Mouse (Mus musculus): ENCODE results near the gene Zyg11b. TPM values are rescaled to one million over a fixed set of nuclear protein-coding genes. Genes with fewer than 3 reads are reported as not detected.

Gene Zyg11b
- polyA plus RNA-seq, 1 experiment from 2014 or later = 9.9 TPM

- no peak overlapping the region for H3K27ac ChIP-seq
- H3K4me3 ChIP-seq = no peak overlapping the region
- H3K27me3 ChIP-seq = no peaks in the 10 kb centered on the region
- ATAC-seq (ENCODE audit: borderline replicate concordance, extremely low read depth, low FRiP score, low TSS enrichment) = no peak
- H3K9me3 ChIP-seq = no peaks in the 10 kb centered on the region
- H3K9ac ChIP-seq = no peak overlapping the region
- no peak overlapping the region for H3K4me2 ChIP-seq
- 68% methylated on average over 3 of the region's 3 CpGs for WGBS
- no peaks in the 10 kb centered on the region for H3K36me3 ChIP-seq
- no peaks in the 10 kb centered on the region for H3K4me1 ChIP-seq
Measured at GRCm38 (mm10) chr4:108225341-108225872, 75.5 kb downstream of the Zyg11b start.

DNA sequence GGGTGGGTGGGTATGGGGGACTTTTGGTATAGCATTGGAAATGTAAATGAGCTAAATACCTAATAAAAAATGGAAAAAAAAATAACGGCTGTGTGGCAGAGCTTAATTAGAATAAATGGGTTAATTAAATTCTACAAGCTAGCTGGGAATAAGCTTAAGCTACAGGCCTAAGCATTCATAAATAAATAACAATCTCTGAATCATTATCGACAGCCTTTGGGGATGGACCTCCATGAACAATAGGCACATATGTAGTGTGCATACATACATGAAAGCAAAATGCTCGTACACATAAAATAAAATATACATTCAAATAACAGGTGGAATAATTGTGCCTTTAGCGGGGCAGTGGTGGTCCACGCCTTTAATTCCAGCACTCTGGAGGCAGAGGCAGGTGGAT lies 78.4 kb downstream of the Zyg11b start:
- Histone ChIP-seq H3K4me1 (peaks cover 11% of the 10 kb centered on the region), H3K9me3 (no peaks in the 10 kb centered on the region), H3K27ac (no peak overlapping the region), H3K27me3 (peaks cover 25% of the 10 kb centered on the region), H3K4me3 (no peak overlapping the region), H3K4me2 (no peak overlapping the region), H3K36me3 (no peaks in the 10 kb centered on the region), H3K9ac (no peak overlapping the region)
- ATAC-seq (ENCODE audit: borderline replicate concordance, extremely low read depth, low FRiP score, low TSS enrichment) = no peak
- WGBS = 89% methylated on average over 5 of the region's 5 CpGs

GRCm38 (mm10) chr4:108219019-108219418 lies 81.9 kb downstream of the Zyg11b start:
- no peak overlapping the region for H3K4me3 ChIP-seq
- H3K27me3 ChIP-seq = peaks cover 40% of the 10 kb centered on the region
- H3K4me1 ChIP-seq = peaks cover 15% of the 10 kb centered on the region
- no peak for ATAC-seq (ENCODE audit: borderline replicate concordance, extremely low read depth, low FRiP score, low TSS enrichment)
- no peaks in the 10 kb centered on the region for H3K9me3 ChIP-seq
- H3K27ac ChIP-seq = no peak overlapping the region
- peak overlapping the region; percentile 23; the same call in 1 of the 2 replicates for H3K4me2 ChIP-seq
- 3% methylated on average over 9 of the region's 9 CpGs for WGBS
- H3K9ac ChIP-seq = no peak overlapping the region
- no peaks in the 10 kb centered on the region for H3K36me3 ChIP-seq

DNA sequence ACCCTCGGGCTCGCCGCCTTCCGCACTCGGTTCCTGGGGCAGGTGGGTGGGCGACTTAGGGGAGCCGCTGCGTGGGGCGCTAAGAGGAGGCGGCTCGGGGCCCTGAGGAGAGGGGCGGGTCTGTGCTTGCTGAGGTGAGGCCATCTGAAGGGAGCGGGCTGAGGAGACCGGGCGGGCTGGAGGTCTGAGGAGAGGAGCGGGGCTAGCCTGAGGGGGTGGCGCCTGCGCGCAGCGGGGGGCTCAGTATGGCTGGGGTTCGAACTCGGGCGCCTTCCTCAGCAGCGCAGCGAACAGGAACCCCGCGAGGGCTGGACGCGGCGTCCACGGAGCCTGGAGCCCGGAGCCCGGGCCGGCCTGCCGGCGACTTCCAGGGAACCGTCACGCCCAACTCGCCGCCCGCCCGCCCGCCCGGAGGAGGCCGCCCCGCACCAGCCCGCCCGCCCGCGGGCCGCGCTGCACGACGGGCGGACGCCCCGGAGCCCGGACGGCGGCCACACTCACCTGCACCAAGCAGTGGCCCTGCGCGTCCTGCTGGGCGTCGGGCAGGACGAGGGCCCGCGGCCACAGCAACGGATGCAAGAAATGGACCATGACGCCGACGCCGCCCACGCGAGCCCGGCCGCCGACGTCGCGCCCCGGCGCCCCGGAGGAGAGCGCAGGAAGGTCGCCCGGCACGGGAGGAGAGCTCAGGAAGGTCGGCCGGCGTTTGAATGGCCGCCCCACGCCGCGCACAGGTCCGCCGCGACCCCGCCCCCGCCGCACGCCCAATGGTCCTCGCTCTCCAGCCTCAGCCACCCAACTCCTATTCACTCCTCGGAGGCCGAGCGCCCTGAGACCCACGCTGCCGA lies 83.3 kb downstream of the Zyg11b start, which contains the start of gene Zyg11a:
Gene Zyg11a, minus strand, starts transcription at position 717 of the 848 bp plus-strand sequence.
- peaks cover 40% of the 10 kb centered on the region for H3K27me3 ChIP-seq
- no peaks in the 10 kb centered on the region for H3K9me3 ChIP-seq
- ATAC-seq (ENCODE audit: borderline replicate concordance, extremely low read depth, low FRiP score, low TSS enrichment) = peak; percentile 64; the same call in 1 of the 2 replicates
- peak within 1 kb of the TSS; percentile 91 for H3K4me2 ChIP-seq
- H3K36me3 ChIP-seq = no peaks in the 10 kb centered on the region
- no peak within 1 kb of the TSS for H3K27ac ChIP-seq
- WGBS = 1% methylated on average over 60 of the region's 107 CpGs
- H3K9ac ChIP-seq = peak within 1 kb of the TSS; percentile 38
- H3K4me1 ChIP-seq = peaks cover 15% of the 10 kb centered on the region
- H3K4me3 ChIP-seq = peak within 1 kb of the TSS; percentile 52

DNA sequence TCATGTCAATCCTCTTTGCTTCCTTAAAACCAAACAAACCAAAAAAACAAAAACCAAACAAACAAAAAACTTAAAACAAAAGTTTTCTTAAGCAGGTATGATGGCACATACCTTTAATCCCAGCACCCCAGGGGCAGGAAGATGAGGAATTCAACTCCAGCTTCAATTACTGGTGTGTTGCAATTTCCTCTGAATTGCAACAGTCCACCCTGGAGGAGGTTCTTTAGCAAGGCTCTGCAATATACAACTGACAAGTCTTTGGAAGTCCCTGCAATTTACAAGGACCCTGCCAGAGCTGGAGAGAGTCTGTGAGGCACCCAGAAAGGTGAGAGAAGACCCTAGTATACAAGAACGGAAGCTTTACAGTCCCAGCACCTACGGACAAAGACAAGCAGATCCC lies 87.9 kb downstream of the Zyg11b start:
- no peaks in the 10 kb centered on the region for H3K9me3 ChIP-seq
- no peak for ATAC-seq (ENCODE audit: borderline replicate concordance, extremely low read depth, low FRiP score, low TSS enrichment)
- no peaks in the 10 kb centered on the region for H3K36me3 ChIP-seq
- no peak overlapping the region for H3K9ac ChIP-seq
- H3K27me3 ChIP-seq = peaks cover 20% of the 10 kb centered on the region
- H3K4me1 ChIP-seq = peaks cover 9% of the 10 kb centered on the region
- no peak overlapping the region for H3K4me2 ChIP-seq
- 82% methylated on average over 2 of the region's 2 CpGs for WGBS
- no peak overlapping the region for H3K27ac ChIP-seq
- no peak overlapping the region for H3K4me3 ChIP-seq

GRCm38 (mm10) chr4:108204629-108205028 lies 96.3 kb downstream of the Zyg11b start:
- Histone ChIP-seq H3K4me2 (no peak overlapping the region), H3K4me3 (no peak overlapping the region), H3K27me3 (no peaks in the 10 kb centered on the region), H3K9me3 (no peaks in the 10 kb centered on the region), H3K36me3 (no peaks in the 10 kb centered on the region), H3K4me1 (no peaks in the 10 kb centered on the region), H3K9ac (no peak overlapping the region), H3K27ac (no peak overlapping the region)
- no peak for ATAC-seq (ENCODE audit: borderline replicate concordance, extremely low read depth, low FRiP score, low TSS enrichment)
- 90% methylated on average over 6 of the region's 6 CpGs for WGBS

GRCm38 (mm10) chr4:108199236-108199635 lies 101.7 kb downstream of the Zyg11b start:
- Histone ChIP-seq H3K9me3 (no peaks in the 10 kb centered on the region), H3K9ac (no peak overlapping the region), H3K27me3 (no peaks in the 10 kb centered on the region), H3K4me1 (0 out of 2 replicates have a peak, but pooled peaks cover 2% of the 10 kb centered on the region), H3K36me3 (no peaks in the 10 kb centered on the region), H3K27ac (no peak overlapping the region), H3K4me2 (no peak overlapping the region), H3K4me3 (no peak overlapping the region)
- ATAC-seq (ENCODE audit: borderline replicate concordance, extremely low read depth, low FRiP score, low TSS enrichment) = no peak
- WGBS = 52% methylated on average over 2 of the region's 2 CpGs

GRCm38 (mm10) chr4:108196277-108196855 lies 104.5 kb downstream of the Zyg11b start:
- no peak for ATAC-seq (ENCODE audit: borderline replicate concordance, extremely low read depth, low FRiP score, low TSS enrichment)
- Histone ChIP-seq H3K27ac (no peak overlapping the region), H3K9me3 (no peaks in the 10 kb centered on the region), H3K27me3 (no peaks in the 10 kb centered on the region), H3K4me2 (no peak overlapping the region), H3K4me1 (0 out of 2 replicates have a peak, but pooled peaks cover 2% of the 10 kb centered on the region), H3K36me3 (no peaks in the 10 kb centered on the region), H3K9ac (no peak overlapping the region), H3K4me3 (no peak overlapping the region)
- WGBS = 61% methylated on average over 6 of the region's 6 CpGs

DNA sequence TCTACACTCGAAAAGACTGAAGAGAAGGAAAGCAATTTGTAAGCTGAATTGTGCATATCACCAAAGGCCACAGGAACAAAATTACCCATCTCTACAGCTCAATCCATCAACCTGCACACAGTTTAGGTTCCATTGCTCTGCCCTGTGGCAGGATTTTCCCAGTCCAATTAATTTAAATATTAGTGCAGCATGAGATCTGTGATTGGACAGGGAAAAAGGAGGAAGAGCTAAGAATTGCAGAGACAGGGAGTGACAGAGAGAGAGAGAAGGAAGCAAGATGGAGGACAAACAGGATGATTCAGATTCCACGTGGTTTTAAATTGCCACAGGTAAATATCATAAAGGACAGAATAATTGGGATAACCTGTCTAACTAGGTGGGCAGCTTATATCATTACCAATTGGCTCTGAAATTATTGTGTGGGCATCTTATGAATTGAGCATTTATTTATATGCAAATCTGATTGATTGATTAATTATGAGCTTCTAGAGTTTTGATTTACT lies 108.0 kb downstream of the Zyg11b start:
- no peak for ATAC-seq (ENCODE audit: borderline replicate concordance, extremely low read depth, low FRiP score, low TSS enrichment)
- 66% methylated on average over 2 of the region's 2 CpGs for WGBS
- Histone ChIP-seq H3K9me3 (no peaks in the 10 kb centered on the region), H3K9ac (no peak overlapping the region), H3K27me3 (no peaks in the 10 kb centered on the region), H3K4me1 (0 out of 2 replicates have a peak, but pooled peaks cover 2% of the 10 kb centered on the region), H3K4me3 (no peak overlapping the region), H3K27ac (no peak overlapping the region), H3K36me3 (no peaks in the 10 kb centered on the region), H3K4me2 (no peak overlapping the region)

GRCm38 (mm10) chr4:108182278-108182677 lies 118.6 kb downstream of the Zyg11b start:
- no peak for ATAC-seq (ENCODE audit: borderline replicate concordance, extremely low read depth, low FRiP score, low TSS enrichment)
- Histone ChIP-seq H3K36me3 (0 out of 2 replicates have a peak, but pooled peaks cover 3% of the 10 kb centered on the region), H3K27me3 (no peaks in the 10 kb centered on the region), H3K9ac (no peak overlapping the region), H3K4me2 (no peak overlapping the region), H3K9me3 (no peaks in the 10 kb centered on the region), H3K27ac (no peak overlapping the region), H3K4me1 (no peaks in the 10 kb centered on the region), H3K4me3 (no peak overlapping the region)
- 64% methylated on average over 1 of the region's 1 CpGs for WGBS

Data from lung, embryonic 15.5 days (tissue).